Mouse (Mus musculus) fibroblast of lung, adult 2 months (primary cell): ENCODE data around the gene Slc24a4.

Source experiments
- DNase-seq: peaks from one replicate; pipeline ENCODE4 v3.0.0-alpha.2; 2011; ENCODE audit warnings: low read depth

Gene Slc24a4

GRCm38 (mm10) chr12:102309099-102309799 is 180.7 kb downstream of the Slc24a4 start:
- DNase-seq, result no peak

- DNase-seq, result no peak
Observed at GRCm38 (mm10) chr12:102309800-102310195, 181.3 kb downstream of the Slc24a4 start.

GRCm38 (mm10) chr12:102310261-102310660 is 181.7 kb downstream of the Slc24a4 start:
- no peak for DNase-seq

GRCm38 (mm10) chr12:102311454-102311853 is 182.9 kb downstream of the Slc24a4 start:
- no peak for DNase-seq
